Mouse (Mus musculus) CH12.LX (cell line): Measurements from ENCODE around the gene Per1.

Source experiments
- BHLHE40 ChIP-seq: IDR thresholded peaks from 2 replicates; pipeline ENCODE4 v1.6.1; 2011; ENCODE audit warnings: mild to moderate bottlenecking, low read depth, low read length, improper control_type of control experiment
- CTCF ChIP-seq, 2 experiments: IDR thresholded peaks in 1 of 2; conservative IDR thresholded peaks in 1 of 2; 2 replicates each; pipeline ENCODE4 v1.5.1; 2011 to 2012; ENCODE audit warnings: low read depth in 2 of 2, low read length in 2 of 2, improper control_type of control experiment in 1 of 2, inconsistent platforms in 1 of 2, mild to moderate bottlenecking in 1 of 2, moderate library complexity in 1 of 2
- ELF1 ChIP-seq: IDR thresholded peaks from 2 replicates; pipeline ENCODE4 v1.6.1; 2014; ENCODE audit warnings: low read depth, mild to moderate bottlenecking, inconsistent platforms, low read length, improper control_type of control experiment
- EP300 ChIP-seq: IDR thresholded peaks from 2 replicates; pipeline ENCODE4 v1.6.1; 2011; ENCODE audit warnings: low read length, improper control_type of control experiment
- MXI1 ChIP-seq: IDR thresholded peaks from 2 replicates; pipeline ENCODE4 v1.6.1; 2011; ENCODE audit warnings: mild to moderate bottlenecking, low read depth, low read length, improper control_type of control experiment
- POLR2A ChIP-seq: IDR thresholded peaks from 2 replicates; pipeline ENCODE4 v1.6.1; 2011; ENCODE audit warnings: low read depth, mild to moderate bottlenecking, improper control_type of control experiment, low read length
- POLR2AphosphoS2 ChIP-seq: IDR thresholded peaks from 2 replicates; pipeline ENCODE4 v1.6.1; 2011; ENCODE audit warnings: low read depth, low read length, improper control_type of control experiment
- SIN3A ChIP-seq: IDR thresholded peaks from 2 replicates; pipeline ENCODE4 v1.6.1; 2012; ENCODE audit warnings: low read length, improper control_type of control experiment, inconsistent platforms
- USF2 ChIP-seq: conservative IDR thresholded peaks from 2 replicates; pipeline ENCODE4 v1.6.1; 2011; ENCODE audit warnings: low read depth, low read length, improper control_type of control experiment
- ZNF384 ChIP-seq: IDR thresholded peaks from 2 replicates; pipeline ENCODE4 v1.6.1; 2012; ENCODE audit warnings: low read depth, low read length, improper control_type of control experiment, inconsistent platforms

DNA sequence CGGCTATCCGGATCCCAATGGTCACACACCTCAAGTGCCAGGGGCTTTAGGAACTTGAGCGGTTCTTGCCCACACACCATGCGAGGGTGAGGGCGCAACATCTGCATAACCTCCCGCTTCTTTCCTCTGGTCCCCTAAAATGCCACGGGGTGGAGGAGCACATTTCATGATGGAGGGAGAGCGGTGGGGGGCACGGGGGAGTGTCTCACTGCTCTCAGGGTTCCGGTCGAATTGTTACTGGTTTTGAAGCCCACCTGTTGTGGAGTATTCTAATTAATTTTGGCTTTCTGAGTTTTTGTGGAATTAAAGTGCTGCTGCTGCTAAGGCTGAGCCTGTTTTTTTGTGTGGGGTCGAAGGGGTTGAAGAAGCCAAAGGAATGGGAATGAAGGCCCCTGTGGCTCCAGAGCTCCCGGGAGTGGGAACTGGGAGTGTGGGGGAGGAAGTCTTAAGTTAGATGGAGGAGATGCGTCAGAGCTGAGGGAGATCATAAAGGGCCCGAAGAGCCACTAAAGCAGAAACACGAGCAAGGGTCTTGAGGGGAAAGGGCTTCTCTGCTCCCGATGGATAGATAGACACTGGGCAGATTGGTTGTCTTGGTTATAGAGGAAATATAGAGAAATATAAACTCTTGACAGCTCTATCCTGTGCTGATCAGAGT, 33.6 kb upstream of the Per1 start:
- TF ChIP-seq POLR2AphosphoS2 = no peak
- no peak for TF ChIP-seq USF2
- no peak for TF ChIP-seq CTCF (conservative IDR thresholded peaks at IDR 0.05 in 1 of 2, IDR thresholded peaks at IDR 0.05 in 1 of 2; ENCODE audit: low read depth in 2 of 2, low read length in 2 of 2)
- TF ChIP-seq ZNF384 = no peak
- no peak for TF ChIP-seq MXI1
- no peak for TF ChIP-seq EP300
- TF ChIP-seq POLR2A = no peak
- 0 out of 2 replicates have a peak, but pooled peaks have one; percentile 31 for TF ChIP-seq SIN3A
- no peak for TF ChIP-seq BHLHE40
- TF ChIP-seq ELF1 = no peak
